In the genomic region with DNA sequence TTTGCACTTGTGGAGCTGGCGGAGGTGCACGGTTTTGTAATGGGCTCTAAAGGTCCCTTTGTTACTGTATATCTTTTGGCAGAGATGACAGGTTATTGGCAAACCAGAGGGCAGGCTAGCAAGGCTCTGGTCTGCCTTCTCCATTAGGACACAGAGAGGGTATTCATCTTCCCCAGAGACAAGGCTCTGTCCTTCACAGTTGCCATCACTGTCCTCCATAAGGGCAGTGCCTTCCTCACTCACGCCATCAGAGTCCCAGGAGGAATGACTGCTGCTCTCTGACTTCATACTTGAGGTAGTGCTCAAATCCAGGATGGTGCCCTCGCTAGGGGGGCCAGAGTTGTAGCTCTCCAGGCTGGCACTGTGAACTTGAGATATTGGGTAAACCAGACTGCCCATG, we compare ENCODE assay signal across 24 mouse cellular contexts. TPM values are rescaled to one million over a fixed set of nuclear protein-coding genes. Genes with fewer than 3 reads are reported as not detected.
A peak's percentile ranks its signal among the peaks of the same experiment; 100 is the strongest.
DNase-seq lines count a peak whose midpoint lies in the region; ATAC-seq lines count a peak whose summit lies in the region.
"Had no signal": no experiment of that assay in that cellular context is flagged by ENCODE, and none has a peak within 500 bp of the region (broad histone marks: within the 10 kb centered on the region; RNA-seq: fewer than 3 reads in every experiment).

No protein-coding gene starts in this region.

- WGBS in heart, embryonic 11.5 days (ENCODE audit: insufficient replicate concordance) = 67% methylated on average over 4 of the region's 4 CpGs
- WGBS in intestine, embryonic 14.5 days = 82% methylated on average over 4 of the region's 4 CpGs
- WGBS in intestine, embryonic 16.5 days = 79% methylated on average over 4 of the region's 4 CpGs
- WGBS in neural tube, embryonic 15.5 days = 74% methylated on average over 4 of the region's 4 CpGs

- H3K4me3 ChIP-seq in heart, embryonic 11.5 days (ENCODE audit: low read depth, low read length) = no peak overlapping the region
- H3K4me3 ChIP-seq in intestine, embryonic 14.5 days (ENCODE audit: low read depth, low read length) = no peak overlapping the region
- H3K4me3 ChIP-seq in intestine, embryonic 16.5 days (ENCODE audit: low read length) = no peak overlapping the region
- no peak overlapping the region for H3K4me3 ChIP-seq in neural tube, embryonic 15.5 days (replicated peaks)
- H3K4me3 ChIP-seq: embryonic facial prominence, embryonic 12.5 days; forebrain, embryonic 13.5 days; forebrain, embryonic 15.5 days had no signal

- no peak overlapping the region for H3K27ac ChIP-seq in heart, embryonic 11.5 days (ENCODE audit: low read depth, low read length)
- no peak overlapping the region for H3K27ac ChIP-seq in intestine, embryonic 14.5 days (ENCODE audit: low read depth)
- H3K27ac ChIP-seq in intestine, embryonic 16.5 days (ENCODE audit: low read length) = no peak overlapping the region
- H3K27ac ChIP-seq in neural tube, embryonic 15.5 days (replicated peaks) = no peak overlapping the region
- H3K27ac ChIP-seq: embryonic facial prominence, embryonic 12.5 days; forebrain, embryonic 13.5 days; forebrain, embryonic 15.5 days had no signal

- ATAC-seq in heart, embryonic 11.5 days (replicated peaks; ENCODE audit: insufficient number of reproducible peaks, low FRiP score, low TSS enrichment) = no peak
- ATAC-seq in intestine, embryonic 14.5 days (replicated peaks; ENCODE audit: low FRiP score, low TSS enrichment, low read depth) = no peak
- ATAC-seq in intestine, embryonic 16.5 days = no peak
- no peak for ATAC-seq in neural tube, embryonic 15.5 days (ENCODE audit: low FRiP score)
- ATAC-seq: activated CD4-positive, CD25-positive, alpha-beta regulatory T cell, adult 4 months; CD4-positive, CD25-positive, alpha-beta regulatory T cell, adult 4 months; forebrain, embryonic 13.5 days; forebrain, embryonic 15.5 days; Patski had no signal

- H3K9me3 ChIP-seq in heart, embryonic 11.5 days (replicated peaks; ENCODE audit: control insufficient read depth, low read length) = no peaks in the 10 kb centered on the region
- H3K9me3 ChIP-seq in intestine, embryonic 14.5 days (ENCODE audit: control insufficient read depth, low read length) = no peaks in the 10 kb centered on the region
- no peaks in the 10 kb centered on the region for H3K9me3 ChIP-seq in intestine, embryonic 16.5 days (ENCODE audit: control insufficient read depth, low read length)
- H3K9me3 ChIP-seq in neural tube, embryonic 15.5 days (replicated peaks) = no peaks in the 10 kb centered on the region
- H3K9me3 ChIP-seq: embryonic facial prominence, embryonic 12.5 days; forebrain, embryonic 13.5 days; forebrain, embryonic 15.5 days; G1E had no signal

- no peaks in the 10 kb centered on the region for H3K36me3 ChIP-seq in heart, embryonic 11.5 days (ENCODE audit: control insufficient read depth, insufficient read depth, low read length)
- H3K36me3 ChIP-seq in intestine, embryonic 14.5 days (ENCODE audit: control insufficient read depth, insufficient read depth, low read length) = no peaks in the 10 kb centered on the region
- H3K36me3 ChIP-seq in intestine, embryonic 16.5 days (ENCODE audit: control insufficient read depth, insufficient read depth, low read length) = no peaks in the 10 kb centered on the region
- no peaks in the 10 kb centered on the region for H3K36me3 ChIP-seq in neural tube, embryonic 15.5 days
- H3K36me3 ChIP-seq: embryonic facial prominence, embryonic 12.5 days; forebrain, embryonic 15.5 days; G1E had no signal

- peak; percentile 71 for DNase-seq in heart, adult 11 months
- peak; percentile 45 for DNase-seq in intestine, embryonic 14.5 days (ENCODE audit: low spot score)
- peak; percentile 8 for DNase-seq in neural tube, embryonic 10.5 days (ENCODE audit: extremely low spot score, low spot score)
- no peak for DNase-seq in lung, postnatal 14 days
- DNase-seq: adrenal gland, adult 8-10 months; adrenal gland, postnatal 14 days; B cell, adult 2 months; cerebellum, adult 11 months; cerebellum, adult 18-20 months; cerebellum, adult 8-10 months; cerebellum, adult 9-11 months; cerebellum, postnatal 14 days; cerebellum, postnatal 36 days; embryo, embryonic 11 days had no signal

- H3K4me2 ChIP-seq in heart, embryonic 11.5 days = no peak overlapping the region
- H3K4me2 ChIP-seq in intestine, embryonic 14.5 days (ENCODE audit: low read length) = no peak overlapping the region
- no peak overlapping the region for H3K4me2 ChIP-seq in intestine, embryonic 16.5 days (ENCODE audit: low read depth, low read length)
- H3K4me2 ChIP-seq in neural tube, embryonic 15.5 days = no peak overlapping the region
- H3K4me2 ChIP-seq: embryonic facial prominence, embryonic 12.5 days; forebrain, embryonic 13.5 days; forebrain, embryonic 15.5 days had no signal

- no peak overlapping the region for H3K9ac ChIP-seq in heart, embryonic 11.5 days (ENCODE audit: low read depth, low read length)
- H3K9ac ChIP-seq in intestine, embryonic 14.5 days (ENCODE audit: low read length) = no peak overlapping the region
- H3K9ac ChIP-seq in intestine, embryonic 16.5 days (ENCODE audit: low read depth, low read length) = no peak overlapping the region
- H3K9ac ChIP-seq in neural tube, embryonic 15.5 days (replicated peaks) = no peak overlapping the region
- H3K9ac ChIP-seq: embryonic facial prominence, embryonic 12.5 days; forebrain, embryonic 13.5 days; forebrain, embryonic 15.5 days had no signal

- no peaks in the 10 kb centered on the region for H3K27me3 ChIP-seq in heart, embryonic 11.5 days (ENCODE audit: control insufficient read depth, insufficient read depth, low read length)
- no peaks in the 10 kb centered on the region for H3K27me3 ChIP-seq in intestine, embryonic 14.5 days (replicated peaks; ENCODE audit: control insufficient read depth, insufficient read depth, low read length)
- no peaks in the 10 kb centered on the region for H3K27me3 ChIP-seq in intestine, embryonic 16.5 days (replicated peaks; ENCODE audit: control insufficient read depth, insufficient read depth, low read length)
- H3K27me3 ChIP-seq in neural tube, embryonic 15.5 days (replicated peaks) = 0 out of 2 replicates have a peak, but pooled peaks cover 5% of the 10 kb centered on the region
- H3K27me3 ChIP-seq: forebrain, embryonic 13.5 days; forebrain, embryonic 15.5 days had no signal

- no peaks in the 10 kb centered on the region for H3K4me1 ChIP-seq in heart, embryonic 11.5 days (ENCODE audit: control insufficient read depth, insufficient read depth, low read length)
- no peaks in the 10 kb centered on the region for H3K4me1 ChIP-seq in intestine, embryonic 14.5 days (replicated peaks; ENCODE audit: control insufficient read depth, insufficient read depth, low read length)
- H3K4me1 ChIP-seq in intestine, embryonic 16.5 days (ENCODE audit: control insufficient read depth, insufficient read depth, low read length) = no peaks in the 10 kb centered on the region
- no peaks in the 10 kb centered on the region for H3K4me1 ChIP-seq in neural tube, embryonic 15.5 days
- H3K4me1 ChIP-seq: embryonic facial prominence, embryonic 12.5 days; forebrain, embryonic 13.5 days; forebrain, embryonic 15.5 days had no signal

RNA-seq across cellular contexts. Expression of a gene that starts 23.6 kb away (rescaled TPM):
- 8.5 and 8.6 TPM in 2 replicates for polyA plus RNA-seq in heart, embryonic 11.5 days (2014; fragmentation: Nextera tagmentation; extraction: Ambion mirVana)
- polyA plus RNA-seq in intestine, embryonic 14.5 days (2014; fragmentation: Nextera tagmentation; extraction: Ambion mirVana) = 6.2 and 7.2 TPM in 2 replicates
- 2.1 TPM in 2 replicates for polyA plus RNA-seq in intestine, embryonic 16.5 days (2015; fragmentation: Nextera tagmentation; extraction: Ambion mirVana)
- 1.7 and 3.1 TPM in 2 replicates for polyA plus RNA-seq in neural tube, embryonic 15.5 days (2015; fragmentation: Nextera tagmentation; extraction: Ambion mirVana)
- polyA plus RNA-seq: activated CD4-positive, CD25-positive, alpha-beta regulatory T cell, adult 4 months; CD4-positive, CD25-positive, alpha-beta regulatory T cell, adult 4 months; forebrain, embryonic 13.5 days; G1E had no signal

RNA-seq across cellular contexts. Expression of a gene that starts 34.2 kb away (rescaled TPM):
- 11.0 and 11.9 TPM in 2 replicates for polyA plus RNA-seq in heart, embryonic 11.5 days (2014; fragmentation: Nextera tagmentation; extraction: Ambion mirVana)
- polyA plus RNA-seq in intestine, embryonic 14.5 days (2014; fragmentation: Nextera tagmentation; extraction: Ambion mirVana) = 17.5 and 19.1 TPM in 2 replicates
- polyA plus RNA-seq in intestine, embryonic 16.5 days (2015; fragmentation: Nextera tagmentation; extraction: Ambion mirVana) = 6.3 and 6.7 TPM in 2 replicates
- polyA plus RNA-seq in neural tube, embryonic 15.5 days (2015; fragmentation: Nextera tagmentation; extraction: Ambion mirVana) = 50.4 and 57.4 TPM in 2 replicates
- polyA plus RNA-seq: G1E had no signal
